Mouse (Mus musculus): ENCODE measurements at regions not wholly inside any gene's neighbourhood (a gene's known extent, or its start where the extent isn't known, plus 50 kb on each side); places are given as distances from the start of the nearest gene placed in this dataset.

GRCm38 (mm10) chr14:71359581-71359980 lies 759.9 kb upstream of the Fam160b2 start:
- DNase-seq (ENCODE audit: extremely low read depth, low read depth, low spot score), result no peak
- Histone ChIP-seq H3K4me3 (ENCODE audit: insufficient read depth, low read depth, low read length) (no peak overlapping the region), H3K27ac (replicated peaks; ENCODE audit: insufficient read depth, low read depth, low read length) (no peak overlapping the region), H3K36me3 (ENCODE audit: control insufficient read depth, insufficient read depth, low read length) (no peaks in the 10 kb centered on the region), H3K9ac (ENCODE audit: low read depth, low read length) (no peak overlapping the region), H3K79me2 (ENCODE audit: control insufficient read depth, insufficient read depth, low read length) (no peaks in the 10 kb centered on the region), H3K27me3 (ENCODE audit: control insufficient read depth, insufficient read depth, low read length) (no peaks in the 10 kb centered on the region), H3K4me1 (ENCODE audit: control insufficient read depth, insufficient read depth, low read length) (no peaks in the 10 kb centered on the region)
- TF ChIP-seq POLR2A (IDR thresholded peaks at IDR 0.05; ENCODE audit: extremely low read depth, insufficient read depth, low read length) (no peak), CTCF (IDR thresholded peaks at IDR 0.05; ENCODE audit: low read depth, low read length) (no peak)
- 80% methylated on average over 1 of the region's 1 CpGs for WGBS

- no peak for TF ChIP-seq POLR2A (IDR thresholded peaks at IDR 0.05; ENCODE audit: extremely low read depth, insufficient read depth, low read length)
- no peak for TF ChIP-seq CTCF (IDR thresholded peaks at IDR 0.05; ENCODE audit: low read depth, low read length)
- H3K4me1 ChIP-seq (ENCODE audit: control insufficient read depth, insufficient read depth, low read length), result no peaks in the 10 kb centered on the region
- no peak overlapping the region for H3K4me3 ChIP-seq (ENCODE audit: insufficient read depth, low read depth, low read length)
- no peaks in the 10 kb centered on the region for H3K36me3 ChIP-seq (ENCODE audit: control insufficient read depth, insufficient read depth, low read length)
- no peaks in the 10 kb centered on the region for H3K27me3 ChIP-seq (ENCODE audit: control insufficient read depth, insufficient read depth, low read length)
- no peak for DNase-seq (ENCODE audit: extremely low read depth, low read depth, low spot score)
- H3K9ac ChIP-seq (ENCODE audit: low read depth, low read length), result no peak overlapping the region
- no peak overlapping the region for H3K27ac ChIP-seq (replicated peaks; ENCODE audit: insufficient read depth, low read depth, low read length)
- 71% methylated on average over 5 of the region's 5 CpGs for WGBS
- no peaks in the 10 kb centered on the region for H3K79me2 ChIP-seq (ENCODE audit: control insufficient read depth, insufficient read depth, low read length)
Measured at GRCm38 (mm10) chr14:71338219-71338618, 738.6 kb upstream of the Fam160b2 start.

- Histone ChIP-seq H3K36me3 (ENCODE audit: control insufficient read depth, insufficient read depth, low read length) (no peaks in the 10 kb centered on the region), H3K27me3 (ENCODE audit: control insufficient read depth, insufficient read depth, low read length) (no peaks in the 10 kb centered on the region), H3K9ac (ENCODE audit: low read depth, low read length) (no peak overlapping the region), H3K4me3 (ENCODE audit: insufficient read depth, low read depth, low read length) (no peak overlapping the region), H3K4me1 (ENCODE audit: control insufficient read depth, insufficient read depth, low read length) (no peaks in the 10 kb centered on the region), H3K79me2 (ENCODE audit: control insufficient read depth, insufficient read depth, low read length) (no peaks in the 10 kb centered on the region), H3K27ac (replicated peaks; ENCODE audit: insufficient read depth, low read depth, low read length) (no peak overlapping the region)
- DNase-seq (ENCODE audit: extremely low read depth, low read depth, low spot score), result no peak
- 93% methylated on average over 3 of the region's 3 CpGs for WGBS
- TF ChIP-seq CTCF (IDR thresholded peaks at IDR 0.05; ENCODE audit: low read depth, low read length) (no peak), POLR2A (IDR thresholded peaks at IDR 0.05; ENCODE audit: extremely low read depth, insufficient read depth, low read length) (no peak)
Measured at GRCm38 (mm10) chr14:71336906-71337305, 737.3 kb upstream of the Fam160b2 start.

- no peak for DNase-seq (ENCODE audit: extremely low read depth, low read depth, low spot score)
- TF ChIP-seq POLR2A (IDR thresholded peaks at IDR 0.05; ENCODE audit: extremely low read depth, insufficient read depth, low read length) (no peak), CTCF (IDR thresholded peaks at IDR 0.05; ENCODE audit: low read depth, low read length) (no peak)
- Histone ChIP-seq H3K9ac (ENCODE audit: low read depth, low read length) (no peak overlapping the region), H3K27ac (replicated peaks; ENCODE audit: insufficient read depth, low read depth, low read length) (no peak overlapping the region), H3K79me2 (ENCODE audit: control insufficient read depth, insufficient read depth, low read length) (no peaks in the 10 kb centered on the region), H3K4me3 (ENCODE audit: insufficient read depth, low read depth, low read length) (no peak overlapping the region), H3K4me1 (ENCODE audit: control insufficient read depth, insufficient read depth, low read length) (no peaks in the 10 kb centered on the region), H3K27me3 (ENCODE audit: control insufficient read depth, insufficient read depth, low read length) (no peaks in the 10 kb centered on the region), H3K36me3 (ENCODE audit: control insufficient read depth, insufficient read depth, low read length) (no peaks in the 10 kb centered on the region)
- 90% methylated on average over 1 of the region's 1 CpGs for WGBS
Measured at GRCm38 (mm10) chr14:71334022-71334421, 734.4 kb upstream of the Fam160b2 start.

- no peaks in the 10 kb centered on the region for H3K27me3 ChIP-seq (ENCODE audit: control insufficient read depth, insufficient read depth, low read length)
- TF ChIP-seq CTCF (IDR thresholded peaks at IDR 0.05; ENCODE audit: low read depth, low read length) (no peak), POLR2A (IDR thresholded peaks at IDR 0.05; ENCODE audit: extremely low read depth, insufficient read depth, low read length) (no peak)
- H3K27ac ChIP-seq (replicated peaks; ENCODE audit: insufficient read depth, low read depth, low read length), result no peak overlapping the region
- no peak overlapping the region for H3K9ac ChIP-seq (ENCODE audit: low read depth, low read length)
- H3K79me2 ChIP-seq (ENCODE audit: control insufficient read depth, insufficient read depth, low read length), result no peaks in the 10 kb centered on the region
- H3K4me3 ChIP-seq (ENCODE audit: insufficient read depth, low read depth, low read length), result no peak overlapping the region
- no peak for DNase-seq (ENCODE audit: extremely low read depth, low read depth, low spot score)
- no peaks in the 10 kb centered on the region for H3K36me3 ChIP-seq (ENCODE audit: control insufficient read depth, insufficient read depth, low read length)
- 43% methylated on average over 5 of the region's 5 CpGs for WGBS
- no peaks in the 10 kb centered on the region for H3K4me1 ChIP-seq (ENCODE audit: control insufficient read depth, insufficient read depth, low read length)
Measured at GRCm38 (mm10) chr14:71329862-71330630, 730.4 kb upstream of the Fam160b2 start.

GRCm38 (mm10) chr14:71327621-71328020 lies 728.0 kb upstream of the Fam160b2 start:
- no peaks in the 10 kb centered on the region for H3K36me3 ChIP-seq (ENCODE audit: control insufficient read depth, insufficient read depth, low read length)
- TF ChIP-seq CTCF (IDR thresholded peaks at IDR 0.05; ENCODE audit: low read depth, low read length), result no peak
- TF ChIP-seq POLR2A (IDR thresholded peaks at IDR 0.05; ENCODE audit: extremely low read depth, insufficient read depth, low read length), result no peak
- no peaks in the 10 kb centered on the region for H3K4me1 ChIP-seq (ENCODE audit: control insufficient read depth, insufficient read depth, low read length)

More at GRCm38 (mm10) chr14:71327621-71328020, 728.0 kb upstream of the Fam160b2 start:
- Histone ChIP-seq H3K79me2 (ENCODE audit: control insufficient read depth, insufficient read depth, low read length) (no peaks in the 10 kb centered on the region), H3K27ac (replicated peaks; ENCODE audit: insufficient read depth, low read depth, low read length) (no peak overlapping the region), H3K9ac (ENCODE audit: low read depth, low read length) (no peak overlapping the region), H3K4me3 (ENCODE audit: insufficient read depth, low read depth, low read length) (no peak overlapping the region), H3K27me3 (ENCODE audit: control insufficient read depth, insufficient read depth, low read length) (no peaks in the 10 kb centered on the region)
- DNase-seq (ENCODE audit: extremely low read depth, low read depth, low spot score), result no peak
